Mouse (Mus musculus) midbrain, embryonic 10.5 days (tissue): ENCODE results near the gene Zfp64. TPM values are rescaled to one million over a fixed set of nuclear protein-coding genes. Genes with fewer than 3 reads are reported as not detected.

Experiments
- DNase-seq: peaks from one replicate; pipeline ENCODE4 v3.0.0-alpha.2; 2017; ENCODE audit warnings: low spot score
- H3K27ac ChIP-seq: fragments of 300-500 bp; sonication (generic); replicated peaks from 2 replicates; pipeline ENCODE4 v1.5.1; 2016; ENCODE audit warnings: mild to moderate bottlenecking
- H3K27me3 ChIP-seq: fragments of 300-500 bp; sonication (generic); 2 replicates; pipeline ENCODE4 v1.6.1; 2016; ENCODE audit warnings: low read depth, mild to moderate bottlenecking; ENCODE audit not compliant: poor library complexity, severe bottlenecking
- H3K36me3 ChIP-seq: fragments of 300-500 bp; sonication (generic); 2 replicates; pipeline ENCODE4 v1.6.1; 2016; ENCODE audit warnings: mild to moderate bottlenecking, moderate library complexity
- H3K4me1 ChIP-seq: fragments of 300-500 bp; sonication (generic); 2 replicates; pipeline ENCODE4 v1.6.1; 2016
- H3K4me3 ChIP-seq: fragments of 300-500 bp; sonication (generic); 2 replicates; pipeline ENCODE4 v1.5.1; 2016; ENCODE audit warnings: mild to moderate bottlenecking, moderate library complexity
- H3K9me3 ChIP-seq: fragments of 300-500 bp; sonication (generic); replicated peaks from 2 replicates; pipeline ENCODE4 v1.6.1; 2016; ENCODE audit warnings: mild to moderate bottlenecking
- WGBS: fragments of 180-500 bp; shearing (Covaris S2); methylation state at CpG from one replicate; pipeline ENCODE4 v1.1.7; 2016; 5-methylcytosine and 5-hydroxymethylcytosine counted together
- polyA plus RNA-seq: library from polyadenylated mRNA; unstranded; fragments of >200 nt; fragmentation: Nextera tagmentation; extraction: Ambion mirVana; gene quantifications from 2 replicates; pipeline ENCODE4 v1.2.1, GENCODE M21; 2016

Zfp64 gene
- polyA plus RNA-seq, 1 experiment from 2014 or later = 38.0 TPM

DNA sequence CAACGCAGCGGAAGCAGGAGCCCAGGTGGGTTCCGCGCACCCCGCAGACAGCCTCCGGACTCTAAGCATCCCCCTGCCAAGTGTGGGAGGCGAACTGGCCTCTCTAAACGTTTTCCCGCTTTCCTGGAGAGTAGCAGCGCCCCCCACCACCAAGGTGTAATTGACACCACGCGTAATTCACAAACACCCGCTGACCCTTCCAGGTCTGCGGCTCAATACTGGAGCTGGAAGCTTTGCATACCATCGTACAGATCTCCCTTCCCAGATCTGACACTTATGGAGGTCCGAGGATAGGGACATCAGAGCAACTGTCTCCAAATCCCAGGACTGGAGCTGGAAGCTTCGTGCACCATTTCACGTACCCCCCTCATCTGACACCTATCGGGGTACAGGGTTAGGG is 43.9 kb downstream of the Zfp64 start:
- no peaks in the 10 kb centered on the region for H3K36me3 ChIP-seq
- 4% methylated on average over 19 of the region's 19 CpGs for WGBS
- H3K9me3 ChIP-seq = no peaks in the 10 kb centered on the region; the same call in 1 of the 2 replicates
- peaks cover 30% of the 10 kb centered on the region for H3K4me1 ChIP-seq
- H3K27me3 ChIP-seq = peaks cover 71% of the 10 kb centered on the region
- H3K27ac ChIP-seq = no peak overlapping the region
- peak; percentile 35 for DNase-seq
- H3K4me3 ChIP-seq = peak overlapping the region; percentile 60

DNA sequence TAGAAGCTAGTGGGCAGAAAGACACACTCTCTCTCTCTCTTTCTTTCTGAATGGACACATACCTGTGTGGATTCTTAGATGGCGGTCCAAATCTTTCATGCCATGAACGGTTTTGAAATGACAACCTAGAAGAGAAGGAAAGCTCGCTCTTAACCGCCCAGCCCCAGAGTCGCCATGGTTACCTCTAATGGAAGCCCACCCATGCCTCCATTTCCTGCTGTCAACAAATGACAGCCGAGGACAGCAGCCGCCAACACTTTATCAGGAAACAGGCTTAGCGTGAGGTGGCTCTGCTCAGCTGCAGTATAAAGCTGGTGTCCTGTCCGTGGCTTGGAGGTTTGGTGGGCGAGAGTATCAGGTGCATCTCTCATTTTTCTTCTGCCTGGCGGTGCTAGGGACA is 49.4 kb downstream of the Zfp64 start:
- no peak for DNase-seq
- Histone ChIP-seq H3K27ac (peak overlapping the region; percentile 49; the same call in 1 of the 2 replicates), H3K4me1 (peaks cover 24% of the 10 kb centered on the region), H3K36me3 (no peaks in the 10 kb centered on the region), H3K4me3 (no peak overlapping the region), H3K27me3 (peaks cover 35% of the 10 kb centered on the region), H3K9me3 (no peaks in the 10 kb centered on the region; the same call in 1 of the 2 replicates)
- WGBS = 59% methylated on average over 11 of the region's 11 CpGs

GRCm38 (mm10) chr2:168904846-168905245 is 50.5 kb downstream of the Zfp64 start:
- H3K4me1 ChIP-seq = peaks cover 23% of the 10 kb centered on the region
- 0 out of 2 replicates have a peak overlapping the region, but pooled peaks have one; percentile 49 for H3K27ac ChIP-seq
- H3K4me3 ChIP-seq = no peak overlapping the region
- WGBS = 66% methylated on average over 3 of the region's 3 CpGs
- peaks cover 23% of the 10 kb centered on the region for H3K27me3 ChIP-seq
- no peaks in the 10 kb centered on the region for H3K36me3 ChIP-seq
- H3K9me3 ChIP-seq = no peaks in the 10 kb centered on the region; the same call in 1 of the 2 replicates
- no peak for DNase-seq

GRCm38 (mm10) chr2:168904188-168904587 is 51.2 kb downstream of the Zfp64 start:
- no peaks in the 10 kb centered on the region for H3K36me3 ChIP-seq
- H3K4me3 ChIP-seq = no peak overlapping the region
- peak; percentile 69 for DNase-seq
- WGBS = 21% methylated on average over 9 of the region's 9 CpGs
- peaks cover 17% of the 10 kb centered on the region for H3K27me3 ChIP-seq
- H3K9me3 ChIP-seq = no peaks in the 10 kb centered on the region; the same call in 1 of the 2 replicates
- H3K4me1 ChIP-seq = peaks cover 23% of the 10 kb centered on the region
- H3K27ac ChIP-seq = peak overlapping the region; percentile 28; the same call in 1 of the 2 replicates

- Histone ChIP-seq H3K27ac (no peak overlapping the region), H3K27me3 (0 out of 2 replicates have a peak, but pooled peaks cover 4% of the 10 kb centered on the region), H3K36me3 (no peaks in the 10 kb centered on the region), H3K4me3 (no peak overlapping the region), H3K4me1 (peaks cover 23% of the 10 kb centered on the region), H3K9me3 (no peaks in the 10 kb centered on the region)
- WGBS = 30% methylated on average over 8 of the region's 8 CpGs
- DNase-seq = peak; percentile 46
These were observed 52.8 kb downstream of the Zfp64 start for GRCm38 (mm10) chr2:168902634-168903033.

GRCm38 (mm10) chr2:168897906-168898305 is 57.5 kb downstream of the Zfp64 start:
- 88% methylated on average over 7 of the region's 7 CpGs for WGBS
- no peak overlapping the region for H3K27ac ChIP-seq
- no peaks in the 10 kb centered on the region for H3K27me3 ChIP-seq
- H3K36me3 ChIP-seq = no peaks in the 10 kb centered on the region
- H3K9me3 ChIP-seq = no peaks in the 10 kb centered on the region
- H3K4me1 ChIP-seq = peaks cover 14% of the 10 kb centered on the region; the same call in 1 of the 2 replicates
- no peak overlapping the region for H3K4me3 ChIP-seq
- no peak for DNase-seq

DNA sequence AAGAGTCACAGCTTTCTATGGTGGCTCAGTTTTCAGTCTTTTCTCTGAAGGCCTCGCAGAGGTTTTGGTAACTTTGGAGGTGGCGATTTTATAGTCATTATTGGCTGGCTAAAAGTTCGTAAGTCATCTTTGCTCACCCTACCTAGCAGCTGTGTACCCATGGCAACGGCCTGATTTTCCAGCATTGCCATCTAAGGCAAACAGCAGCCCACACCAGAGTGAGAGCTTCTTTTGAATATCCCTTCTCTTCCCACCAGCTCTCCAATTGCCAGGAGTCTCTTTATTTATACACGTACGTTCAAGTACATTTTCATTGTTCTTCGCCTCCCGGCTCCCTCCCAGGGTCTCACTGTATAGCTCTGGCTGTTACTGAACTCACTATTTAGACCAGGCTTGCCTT is 59.9 kb downstream of the Zfp64 start:
- Histone ChIP-seq H3K27ac (no peak overlapping the region), H3K36me3 (no peaks in the 10 kb centered on the region), H3K27me3 (no peaks in the 10 kb centered on the region), H3K4me1 (peaks cover 14% of the 10 kb centered on the region; the same call in 1 of the 2 replicates), H3K9me3 (no peaks in the 10 kb centered on the region), H3K4me3 (no peak overlapping the region)
- no peak for DNase-seq
- 92% methylated on average over 8 of the region's 8 CpGs for WGBS

- Histone ChIP-seq H3K27ac (no peak overlapping the region), H3K4me1 (peaks cover 14% of the 10 kb centered on the region; the same call in 1 of the 2 replicates), H3K9me3 (no peaks in the 10 kb centered on the region), H3K27me3 (no peaks in the 10 kb centered on the region), H3K4me3 (no peak overlapping the region), H3K36me3 (no peaks in the 10 kb centered on the region)
- no peak for DNase-seq
- 95% methylated on average over 7 of the region's 7 CpGs for WGBS
These were observed 60.6 kb downstream of the Zfp64 start for GRCm38 (mm10) chr2:168894738-168895137.

DNA sequence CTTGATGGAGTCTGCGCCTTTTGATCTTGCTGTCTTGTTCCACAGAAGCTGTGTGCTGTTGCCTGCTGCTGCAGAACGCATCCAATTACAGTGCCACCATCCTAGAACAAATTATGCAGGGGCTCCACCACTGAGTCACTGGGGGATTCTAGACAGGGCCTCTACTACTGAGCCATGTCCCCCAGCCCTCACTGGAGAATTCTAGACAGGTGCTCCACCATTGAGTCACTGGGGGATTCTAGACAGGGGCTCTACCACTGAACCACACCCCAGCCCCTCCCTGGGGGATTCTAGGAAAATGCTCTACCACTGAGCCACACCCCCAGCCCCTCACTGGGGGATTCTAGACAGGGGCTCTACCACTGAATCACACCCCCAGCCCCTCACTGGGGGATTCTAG is 63.3 kb downstream of the Zfp64 start:
- 89% methylated on average over 2 of the region's 2 CpGs for WGBS
- Histone ChIP-seq H3K4me1 (peaks cover 18% of the 10 kb centered on the region; the same call in 1 of the 2 replicates), H3K27ac (no peak overlapping the region), H3K4me3 (no peak overlapping the region), H3K9me3 (no peaks in the 10 kb centered on the region), H3K27me3 (no peaks in the 10 kb centered on the region), H3K36me3 (no peaks in the 10 kb centered on the region)
- no peak for DNase-seq

- Histone ChIP-seq H3K9me3 (no peaks in the 10 kb centered on the region), H3K36me3 (no peaks in the 10 kb centered on the region), H3K4me3 (no peak overlapping the region), H3K27ac (no peak overlapping the region), H3K27me3 (no peaks in the 10 kb centered on the region), H3K4me1 (peaks cover 4% of the 10 kb centered on the region; the same call in 1 of the 2 replicates)
- WGBS = 70% methylated on average over 8 of the region's 8 CpGs
- no peak for DNase-seq
These were observed 70.7 kb downstream of the Zfp64 start for GRCm38 (mm10) chr2:168884641-168885040.

DNA sequence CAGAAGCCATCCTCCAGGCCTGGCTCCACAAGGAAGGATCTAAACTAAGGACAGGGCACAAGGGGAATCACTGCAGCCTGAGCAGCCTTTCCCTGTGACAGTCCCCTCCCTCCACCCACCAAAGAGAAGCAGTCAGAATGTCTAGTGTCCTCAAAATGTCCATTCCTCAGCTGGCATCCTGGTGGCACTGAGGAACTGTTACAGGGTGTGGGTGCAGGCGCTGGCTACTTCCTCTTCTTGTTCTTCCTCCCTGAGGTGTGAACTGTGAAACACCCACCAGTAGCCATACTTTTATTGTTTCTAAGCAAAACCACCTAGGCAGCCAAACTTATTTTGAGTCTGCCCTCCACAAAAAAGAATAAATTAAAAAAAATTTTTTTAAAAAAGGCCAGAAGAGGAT is 72.4 kb downstream of the Zfp64 start:
- WGBS = 94% methylated on average over 1 of the region's 1 CpGs
- Histone ChIP-seq H3K4me1 (no peaks in the 10 kb centered on the region; the same call in 1 of the 2 replicates), H3K36me3 (no peaks in the 10 kb centered on the region), H3K9me3 (no peaks in the 10 kb centered on the region), H3K27ac (no peak overlapping the region), H3K27me3 (no peaks in the 10 kb centered on the region), H3K4me3 (no peak overlapping the region)
- no peak for DNase-seq

DNA sequence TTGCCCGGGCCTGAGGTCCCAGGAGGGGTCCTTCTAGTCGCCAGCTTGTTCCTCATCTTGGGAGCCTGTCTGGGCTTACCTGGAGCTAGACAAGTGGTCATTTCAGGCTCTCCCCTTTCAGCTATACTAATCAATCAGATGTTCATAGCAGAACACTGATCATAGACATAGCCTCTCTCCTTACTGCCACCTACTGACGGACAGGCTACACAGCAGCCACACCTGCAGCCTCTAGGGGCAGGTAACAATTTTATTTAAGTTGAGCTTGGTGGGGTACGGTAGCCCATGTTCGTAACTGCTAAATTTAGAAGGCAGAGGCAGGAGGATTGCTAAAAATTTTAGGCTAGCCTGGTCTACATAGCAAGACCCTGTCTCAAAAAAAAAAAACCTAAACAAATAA is 73.5 kb downstream of the Zfp64 start:
- no peaks in the 10 kb centered on the region; the same call in 1 of the 2 replicates for H3K4me1 ChIP-seq
- DNase-seq = no peak
- no peak overlapping the region for H3K4me3 ChIP-seq
- H3K27ac ChIP-seq = no peak overlapping the region
- WGBS = 49% methylated on average over 5 of the region's 5 CpGs
- H3K9me3 ChIP-seq = no peaks in the 10 kb centered on the region
- H3K27me3 ChIP-seq = no peaks in the 10 kb centered on the region
- no peaks in the 10 kb centered on the region for H3K36me3 ChIP-seq

DNA sequence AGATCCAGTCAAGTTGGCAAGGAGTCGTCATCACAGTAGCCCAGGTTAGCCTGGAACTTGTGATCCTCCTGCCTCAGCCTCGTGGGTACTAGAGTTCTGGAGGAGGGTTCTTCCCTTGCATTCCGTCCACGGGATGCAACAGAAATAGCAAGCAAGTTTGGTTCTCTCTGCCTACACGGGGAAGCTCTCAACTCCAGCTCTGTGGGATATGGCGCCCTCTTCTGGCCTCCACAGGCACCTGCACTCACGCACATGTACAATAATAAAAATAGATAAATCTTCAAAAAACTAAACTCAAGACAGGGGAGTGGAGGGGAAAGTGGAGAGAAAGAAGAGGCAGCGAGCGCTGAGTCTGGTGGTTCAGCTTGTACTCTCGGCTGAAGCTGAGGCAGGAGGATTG is 75.8 kb downstream of the Zfp64 start:
- WGBS = 87% methylated on average over 10 of the region's 10 CpGs
- Histone ChIP-seq H3K4me3 (no peak overlapping the region), H3K27ac (no peak overlapping the region), H3K27me3 (no peaks in the 10 kb centered on the region), H3K4me1 (peaks cover under 1% of the 10 kb centered on the region; the same call in 1 of the 2 replicates), H3K36me3 (no peaks in the 10 kb centered on the region), H3K9me3 (no peaks in the 10 kb centered on the region)
- no peak for DNase-seq
